ENCODE assay signal across 9 mouse cellular contexts in the genomic region with DNA sequence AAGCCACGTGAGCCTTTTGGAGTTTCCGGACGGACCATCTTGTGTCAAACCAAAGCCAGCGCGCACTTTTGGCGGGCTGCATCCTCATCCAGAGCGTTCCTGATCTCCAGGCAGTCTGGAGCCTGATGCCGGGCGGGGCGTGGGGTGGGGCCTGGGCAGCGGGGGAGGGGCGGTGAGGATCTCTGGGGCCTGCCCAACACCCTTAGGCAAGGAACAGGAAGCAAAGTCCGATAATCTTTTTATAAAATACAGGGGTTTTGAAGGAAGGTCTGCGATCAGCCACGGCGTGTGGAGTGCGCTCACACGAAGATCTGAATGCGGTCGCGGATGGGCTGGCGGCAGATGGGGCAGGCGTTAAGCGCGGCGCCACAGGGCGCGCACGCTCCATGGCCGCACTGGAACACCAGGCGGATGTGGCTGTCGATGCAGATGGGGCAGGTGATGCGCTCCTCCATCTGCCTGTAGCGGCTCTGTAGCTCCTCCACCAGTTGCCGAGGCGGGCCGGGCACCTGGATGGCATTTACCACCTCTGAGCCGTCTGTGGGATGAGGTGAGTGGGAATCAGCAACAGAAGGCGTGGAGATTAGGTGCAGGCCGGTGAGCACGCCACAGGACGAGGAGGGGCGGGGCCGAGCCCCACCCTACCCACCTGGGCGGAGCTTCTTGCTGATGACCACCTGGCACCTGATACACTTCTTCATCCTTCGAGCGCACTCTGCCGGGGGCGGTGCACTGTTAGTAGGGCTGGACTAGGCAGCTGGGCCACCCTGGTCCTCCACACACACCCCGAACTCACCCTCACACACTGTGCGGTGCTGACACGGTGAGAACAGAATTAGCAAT. TPM values are rescaled to one million over a fixed set of nuclear protein-coding genes. Genes with fewer than 3 reads are reported as not detected.
DNase-seq lines count a peak whose midpoint lies in the region; ATAC-seq and TF ChIP-seq lines count a peak whose summit lies in the region.
"Had no signal": no experiment of that assay in that cellular context is flagged by ENCODE, and none has a peak within 500 bp of the region (broad histone marks: within the 10 kb centered on the region; RNA-seq: fewer than 3 reads in every experiment).

No protein-coding gene starts in this region.

- ATAC-seq in forebrain, embryonic 12.5 days (ENCODE audit: low FRiP score): peak; percentile 39
- ATAC-seq in neural tube, embryonic 12.5 days (ENCODE audit: low FRiP score, low read depth): peak; percentile 48

- peak; percentile 53 for DNase-seq in adrenal gland, postnatal 25 days
- DNase-seq in adrenal gland, adult 8-10 months: no peak
- peak; percentile 83 for DNase-seq in induced T-regulatory cell, adult 2 months (ENCODE audit: low read depth)
- peak; percentile 64 to 75 for DNase-seq in lung, adult 18-20 months
- DNase-seq in urinary bladder, postnatal 36 days (ENCODE audit: low spot score in 2 of 2): peak; percentile 60 to 61

- H3K4me1 ChIP-seq in bone marrow macrophage, adult 2 months (ENCODE audit: control insufficient read depth, insufficient read depth, low read length): peaks cover 5% of the 10 kb centered on the region; the same call in 1 of the 2 replicates
- peaks cover 31% of the 10 kb centered on the region for H3K4me1 ChIP-seq in forebrain, embryonic 12.5 days
- H3K4me1 ChIP-seq in neural tube, embryonic 12.5 days: peaks cover 28% of the 10 kb centered on the region

- H3K27me3 ChIP-seq in forebrain, embryonic 12.5 days: peaks cover 67% of the 10 kb centered on the region
- peaks cover 64% of the 10 kb centered on the region for H3K27me3 ChIP-seq in neural tube, embryonic 12.5 days (replicated peaks)

- TF ChIP-seq CTCF in bone marrow macrophage, adult 2 months (IDR thresholded peaks at IDR 0.05; ENCODE audit: low read depth, low read length): no peak

- H3K4me2 ChIP-seq in forebrain, embryonic 12.5 days: peak overlapping the region; percentile 60
- H3K4me2 ChIP-seq in neural tube, embryonic 12.5 days (replicated peaks): peak overlapping the region; percentile 73

- 2% methylated on average over 52 of the region's 52 CpGs for WGBS in forebrain, embryonic 12.5 days
- WGBS in neural tube, embryonic 12.5 days: 2% methylated on average over 52 of the region's 52 CpGs

- H3K27ac ChIP-seq in bone marrow macrophage, adult 2 months (ENCODE audit: insufficient read depth, low read depth, low read length): no peak overlapping the region
- H3K27ac ChIP-seq in forebrain, embryonic 12.5 days: no peak overlapping the region
- no peak overlapping the region for H3K27ac ChIP-seq in neural tube, embryonic 12.5 days

- peak overlapping the region; percentile 50 for H3K4me3 ChIP-seq in bone marrow macrophage, adult 2 months (ENCODE audit: insufficient read depth, low read length)
- peak overlapping the region; percentile 29 for H3K4me3 ChIP-seq in forebrain, embryonic 12.5 days (replicated peaks)
- peak overlapping the region; percentile 38 for H3K4me3 ChIP-seq in neural tube, embryonic 12.5 days

- no peaks in the 10 kb centered on the region for H3K9me3 ChIP-seq in forebrain, embryonic 12.5 days
- H3K9me3 ChIP-seq in neural tube, embryonic 12.5 days: no peaks in the 10 kb centered on the region

- peak overlapping the region; percentile 26 for H3K9ac ChIP-seq in forebrain, embryonic 12.5 days
- H3K9ac ChIP-seq in neural tube, embryonic 12.5 days: peak overlapping the region; percentile 18; the same call in 1 of the 2 replicates

- no peak for TF ChIP-seq POLR2A in bone marrow macrophage, adult 2 months (IDR thresholded peaks at IDR 0.05; ENCODE audit: borderline replicate concordance, low read depth, low read length)

- peaks cover 29% of the 10 kb centered on the region for H3K36me3 ChIP-seq in forebrain, embryonic 12.5 days (replicated peaks)
- H3K36me3 ChIP-seq in neural tube, embryonic 12.5 days: peaks cover 48% of the 10 kb centered on the region

RNA-seq across cellular contexts. Expression of a gene that starts 1.5 kb away (rescaled TPM):
- 3.7 and 4.2 TPM in 2 replicates for total RNA-seq in adrenal gland, postnatal 25 days (2021)
- 1 to 10 TPM; 4.8 to 8.4 (median 6.7) TPM for total RNA-seq in adrenal gland, adult 8-10 months (2022)
- 0.64 and 1.9 TPM in 2 replicates for polyA plus RNA-seq in bone marrow macrophage, adult 2 months (2012; ENCODE audit: insufficient read depth, insufficient read length, missing spikeins)
- polyA plus RNA-seq in forebrain, embryonic 12.5 days (2016; fragmentation: Nextera tagmentation; extraction: Ambion mirVana): 2.2 and 2.4 TPM in 2 replicates
- 3.9 and 4.3 TPM in 2 replicates for polyA plus RNA-seq in neural tube, embryonic 12.5 days (2016; fragmentation: Nextera tagmentation; extraction: Ambion mirVana)

RNA-seq across cellular contexts. Expression of a gene that starts 9.5 kb away (rescaled TPM):
- not detected in 2 replicates for total RNA-seq in adrenal gland, postnatal 25 days (2021)
- not detected for total RNA-seq in adrenal gland, adult 8-10 months (2022)
- not detected in 2 replicates for polyA plus RNA-seq in bone marrow macrophage, adult 2 months (2012; ENCODE audit: insufficient read depth, insufficient read length, missing spikeins)
- not detected in 2 replicates for polyA plus RNA-seq in forebrain, embryonic 12.5 days (2016; fragmentation: Nextera tagmentation; extraction: Ambion mirVana)
- polyA plus RNA-seq in neural tube, embryonic 12.5 days (2016; fragmentation: Nextera tagmentation; extraction: Ambion mirVana): not detected in 2 replicates
- total RNA-seq: G1E had no signal
- polyA plus RNA-seq: G1E had no signal

RNA-seq across cellular contexts. Expression of a gene that starts 14.3 kb away (rescaled TPM):
- 47.0 and 60.2 TPM in 2 replicates for total RNA-seq in adrenal gland, postnatal 25 days (2021)
- total RNA-seq in adrenal gland, adult 8-10 months (2022): 10 to 100 TPM; 53.5 to 74.5 (median 61.5) TPM
- polyA plus RNA-seq in bone marrow macrophage, adult 2 months (2012; ENCODE audit: insufficient read depth, insufficient read length, missing spikeins): 39.9 and 48.7 TPM in 2 replicates
- polyA plus RNA-seq in forebrain, embryonic 12.5 days (2016; fragmentation: Nextera tagmentation; extraction: Ambion mirVana): 30.7 and 35.8 TPM in 2 replicates
- polyA plus RNA-seq in neural tube, embryonic 12.5 days (2016; fragmentation: Nextera tagmentation; extraction: Ambion mirVana): 33.8 and 38.1 TPM in 2 replicates

RNA-seq across cellular contexts. Expression of a gene that starts 30.0 kb away (rescaled TPM):
- 50.9 and 68.4 TPM in 2 replicates for total RNA-seq in adrenal gland, postnatal 25 days (2021)
- total RNA-seq in adrenal gland, adult 8-10 months (2022): 10 to 100 TPM; 43.1 to 56.6 (median 47.3) TPM
- polyA plus RNA-seq in bone marrow macrophage, adult 2 months (2012; ENCODE audit: insufficient read depth, insufficient read length, missing spikeins): 102 and 117 TPM in 2 replicates
- polyA plus RNA-seq in forebrain, embryonic 12.5 days (2016; fragmentation: Nextera tagmentation; extraction: Ambion mirVana): 91.6 and 97.7 TPM in 2 replicates
- 76.8 and 79.5 TPM in 2 replicates for polyA plus RNA-seq in neural tube, embryonic 12.5 days (2016; fragmentation: Nextera tagmentation; extraction: Ambion mirVana)

RNA-seq across cellular contexts. Expression of a gene that starts 39.5 kb away (rescaled TPM):
- total RNA-seq in adrenal gland, postnatal 25 days (2021): 50.8 and 67.4 TPM in 2 replicates
- total RNA-seq in adrenal gland, adult 8-10 months (2022): 10 to 100 TPM; 67.7 to 72.0 (median 69.9) TPM
- 1.0 and 1.6 TPM in 2 replicates for polyA plus RNA-seq in bone marrow macrophage, adult 2 months (2012; ENCODE audit: insufficient read depth, insufficient read length, missing spikeins)
- 2.4 and 5.9 TPM in 2 replicates for polyA plus RNA-seq in forebrain, embryonic 12.5 days (2016; fragmentation: Nextera tagmentation; extraction: Ambion mirVana)
- polyA plus RNA-seq in neural tube, embryonic 12.5 days (2016; fragmentation: Nextera tagmentation; extraction: Ambion mirVana): 10.6 and 11.6 TPM in 2 replicates
- polyA plus RNA-seq: G1E had no signal
